Mouse (Mus musculus) myocyte (in vitro differentiated cells): Measurements from ENCODE around the gene Lrrc4c.

Experiments used
- CEBPB ChIP-seq: IDR thresholded peaks from 2 replicates; pipeline ENCODE4 v1.6.1; 2011; ENCODE audit warnings: mild to moderate bottlenecking, moderate library complexity; ENCODE audit not compliant: poor library complexity, insufficient read depth, severe bottlenecking
- E2F4 ChIP-seq: IDR thresholded peaks from one replicate; pipeline ENCODE4 v1.6.1; 2011; ENCODE audit warnings: mild to moderate bottlenecking, control low read depth, moderate library complexity; ENCODE audit not compliant: insufficient read depth
- MAX ChIP-seq: IDR thresholded peaks from one replicate; pipeline ENCODE4 v1.6.1; 2011; ENCODE audit warnings: low read depth, mild to moderate bottlenecking, control low read depth
- MYOD1 ChIP-seq, 3 experiments: IDR thresholded peaks; one replicate each; pipeline ENCODE4 v1.6.1; 2011; ENCODE audit warnings: control low read depth in 2 of 3, low read depth in 2 of 3, mild to moderate bottlenecking in 2 of 3, moderate library complexity in 1 of 3; ENCODE audit not compliant: insufficient read length in 2 of 3, control insufficient read depth in 1 of 3
- POLR2A ChIP-seq: IDR thresholded peaks from one replicate; pipeline ENCODE4 v1.6.1; 2011; ENCODE audit warnings: low read depth, mild to moderate bottlenecking, control low read depth, moderate library complexity; ENCODE audit not compliant: insufficient read length
- POLR2AphosphoS2 ChIP-seq: IDR thresholded peaks from one replicate; pipeline ENCODE4 v1.6.1; 2011; ENCODE audit warnings: low read depth, control low read depth; ENCODE audit not compliant: insufficient read length
- REST ChIP-seq: IDR thresholded peaks from one replicate; pipeline ENCODE4 v1.6.1; 2011; ENCODE audit warnings: mild to moderate bottlenecking, control low read depth, moderate library complexity; ENCODE audit not compliant: insufficient read depth, insufficient read length
- SRF ChIP-seq: IDR thresholded peaks from one replicate; pipeline ENCODE4 v1.6.1; 2011; ENCODE audit warnings: low read depth; ENCODE audit not compliant: control insufficient read depth, insufficient read length
- TCF12 ChIP-seq: IDR thresholded peaks from one replicate; pipeline ENCODE4 v1.6.1; 2011; ENCODE audit warnings: mild to moderate bottlenecking, control low read depth; ENCODE audit not compliant: poor library complexity, insufficient read depth, severe bottlenecking

GRCm38 (mm10) chr2:97284986-97285385, 967.0 kb downstream of the Lrrc4c start:
- TF ChIP-seq TCF12: no peak
- TF ChIP-seq POLR2A: no peak
- no peak for TF ChIP-seq POLR2AphosphoS2
- TF ChIP-seq E2F4: no peak
- TF ChIP-seq SRF: no peak
- no peak for TF ChIP-seq MAX
- TF ChIP-seq MYOD1 (IDR thresholded peaks at IDR 0.05; ENCODE audit: control insufficient read depth in 1 of 3, insufficient read length in 2 of 3, low read depth in 2 of 3): no peak
- no peak for TF ChIP-seq REST
- TF ChIP-seq CEBPB: no peak
